Mouse (Mus musculus) liver, postnatal 0 days (tissue): ENCODE measurements around the gene Kcng4. TPM values are rescaled to one million over a fixed set of nuclear protein-coding genes. Genes with fewer than 3 reads are reported as not detected.
A peak's percentile ranks its signal among the peaks of the same experiment; 100 is the strongest.

ENCODE experiments used
- ATAC-seq: fragments of 200-750 bp; cut with Nextera tagmentation; 2 replicates; pipeline ENCODE4 v1.8.0; 2017; ENCODE audit warnings: mild to moderate bottlenecking, moderate library complexity
- DNase-seq: peaks from one replicate; pipeline ENCODE4 v3.0.0-alpha.2; 2016
- H3K27ac ChIP-seq: fragments of 300-500 bp; sonication (generic); 2 replicates; pipeline ENCODE4 v1.5.1; 2014; ENCODE audit warnings: antibody characterized with exemption, moderate library complexity, mild to moderate bottlenecking, low read depth
- H3K27me3 ChIP-seq: fragments of 300-500 bp; sonication (generic); 2 replicates; pipeline ENCODE4 v1.6.1; 2014; ENCODE audit warnings: low read length, control low read depth, mixed read lengths; ENCODE audit not compliant: insufficient read depth
- H3K36me3 ChIP-seq: fragments of 300-500 bp; sonication (generic); replicated peaks from 2 replicates; pipeline ENCODE4 v1.6.1; 2014; ENCODE audit warnings: mild to moderate bottlenecking, control low read depth, low read length, moderate library complexity, mixed read lengths; ENCODE audit not compliant: insufficient read depth
- H3K4me1 ChIP-seq: fragments of 300-500 bp; sonication (generic); 2 replicates; pipeline ENCODE4 v1.6.1; 2014; ENCODE audit warnings: antibody characterized with exemption, mild to moderate bottlenecking, control low read depth; ENCODE audit not compliant: insufficient read depth
- H3K4me2 ChIP-seq: fragments of 300-500 bp; sonication (generic); 2 replicates; pipeline ENCODE4 v1.6.1; 2014; ENCODE audit warnings: low read depth, mild to moderate bottlenecking, low read length, moderate library complexity, mixed read lengths
- H3K4me3 ChIP-seq: fragments of 300-500 bp; sonication (generic); 2 replicates; pipeline ENCODE4 v1.5.1; 2014; ENCODE audit warnings: low read depth, low read length
- H3K9ac ChIP-seq: fragments of 300-500 bp; sonication (generic); replicated peaks from 2 replicates; pipeline ENCODE4 v1.6.1; 2014; ENCODE audit warnings: mild to moderate bottlenecking, moderate library complexity
- H3K9me3 ChIP-seq: fragments of 300-500 bp; sonication (generic); 2 replicates; pipeline ENCODE4 v1.6.1; 2016; ENCODE audit warnings: mild to moderate bottlenecking, control low read depth, low read length, mixed read lengths
- CTCF ChIP-seq: sonication (generic); IDR thresholded peaks from 2 replicates; pipeline ENCODE4 v1.5.1; 2016; ENCODE audit warnings: antibody characterized with exemption, low read depth
- EP300 ChIP-seq: IDR thresholded peaks from 2 replicates; pipeline ENCODE4 v1.6.1; 2016; ENCODE audit warnings: antibody characterized with exemption, low read depth, mild to moderate bottlenecking
- WGBS: fragments of 180-500 bp; shearing (Covaris S2); extraction: QIAGEN DNeasy Blood & Tissue Kit; methylation state at CpG from one replicate; pipeline ENCODE4 v1.1.7; 2014; ENCODE audit not compliant: insufficient replicate concordance; 5-methylcytosine and 5-hydroxymethylcytosine counted together
- polyA plus RNA-seq: library from polyadenylated mRNA; unstranded; fragments of >200 nt; fragmentation: Nextera tagmentation; extraction: Ambion mirVana; gene quantifications from 2 replicates; pipeline ENCODE4 v1.2.1, GENCODE M21; 2015

Gene Kcng4
- polyA plus RNA-seq, 1 experiment from 2014 or later, result not detected

GRCm38 (mm10) chr8:119630841-119631240, 4.6 kb downstream of the Kcng4 start:
- no peak for DNase-seq
- TF ChIP-seq CTCF (no peak), EP300 (no peak)
- no peak overlapping the region for H3K4me3 ChIP-seq
- H3K9ac ChIP-seq, result no peak overlapping the region
- no peaks in the 10 kb centered on the region for H3K9me3 ChIP-seq
- no peaks in the 10 kb centered on the region for H3K36me3 ChIP-seq
- WGBS, result 44% methylated on average over 3 of the region's 3 CpGs
- ATAC-seq, result no peak
- H3K4me1 ChIP-seq, result 0 out of 2 replicates have a peak, but pooled peaks cover 2% of the 10 kb centered on the region
- peaks cover 21% of the 10 kb centered on the region; the same call in 1 of the 2 replicates for H3K27me3 ChIP-seq
- H3K27ac ChIP-seq, result no peak overlapping the region
- no peak overlapping the region for H3K4me2 ChIP-seq

- Histone ChIP-seq H3K9ac (no peak overlapping the region), H3K4me3 (no peak overlapping the region), H3K4me1 (0 out of 2 replicates have a peak, but pooled peaks cover 2% of the 10 kb centered on the region), H3K36me3 (no peaks in the 10 kb centered on the region), H3K4me2 (no peak overlapping the region), H3K9me3 (no peaks in the 10 kb centered on the region), H3K27me3 (peaks cover 8% of the 10 kb centered on the region; the same call in 1 of the 2 replicates), H3K27ac (no peak overlapping the region)
- 50% methylated on average over 10 of the region's 10 CpGs for WGBS
- DNase-seq, result no peak
- no peak for TF ChIP-seq EP300
- TF ChIP-seq CTCF, result no peak
- peak; percentile 41; the same call in 1 of the 2 replicates for ATAC-seq
Observed at GRCm38 (mm10) chr8:119627613-119628359, 7.7 kb downstream of the Kcng4 start.

- Histone ChIP-seq H3K27me3 (0 out of 2 replicates have a peak, but pooled peaks cover 2% of the 10 kb centered on the region), H3K4me2 (no peak overlapping the region), H3K9ac (no peak overlapping the region), H3K27ac (no peak overlapping the region), H3K4me1 (0 out of 2 replicates have a peak, but pooled peaks cover 2% of the 10 kb centered on the region), H3K9me3 (no peaks in the 10 kb centered on the region), H3K36me3 (no peaks in the 10 kb centered on the region), H3K4me3 (no peak overlapping the region)
- no peak for DNase-seq
- WGBS, result 63% methylated on average over 7 of the region's 7 CpGs
- TF ChIP-seq EP300 (no peak; the same call in 1 of the 2 replicates), CTCF (no peak)
- peak; percentile 36 for ATAC-seq
Observed at GRCm38 (mm10) chr8:119627199-119627598, 8.3 kb downstream of the Kcng4 start.

GRCm38 (mm10) chr8:119625788-119626187, 9.7 kb downstream of the Kcng4 start:
- no peak overlapping the region for H3K9ac ChIP-seq
- DNase-seq (no peak), ATAC-seq (no peak)
- H3K36me3 ChIP-seq, result no peaks in the 10 kb centered on the region
- 0 out of 2 replicates have a peak, but pooled peaks cover 2% of the 10 kb centered on the region for H3K4me1 ChIP-seq
- H3K4me3 ChIP-seq, result no peak overlapping the region
- H3K9me3 ChIP-seq, result no peaks in the 10 kb centered on the region
- no peaks in the 10 kb centered on the region for H3K27me3 ChIP-seq
- 77% methylated on average over 22 of the region's 22 CpGs for WGBS
- no peak overlapping the region for H3K4me2 ChIP-seq
- TF ChIP-seq CTCF (no peak), EP300 (no peak)
- H3K27ac ChIP-seq, result no peak overlapping the region

- TF ChIP-seq CTCF (no peak), EP300 (no peak)
- 0 out of 2 replicates have a peak, but pooled peaks cover 2% of the 10 kb centered on the region for H3K4me1 ChIP-seq
- no peak overlapping the region for H3K27ac ChIP-seq
- DNase-seq (no peak), ATAC-seq (no peak)
- 90% methylated on average over 7 of the region's 7 CpGs for WGBS
- no peaks in the 10 kb centered on the region for H3K36me3 ChIP-seq
- no peak overlapping the region for H3K9ac ChIP-seq
- H3K4me3 ChIP-seq, result no peak overlapping the region
- H3K27me3 ChIP-seq, result no peaks in the 10 kb centered on the region
- H3K9me3 ChIP-seq, result no peaks in the 10 kb centered on the region
- no peak overlapping the region for H3K4me2 ChIP-seq
Observed at GRCm38 (mm10) chr8:119624916-119625315, 10.6 kb downstream of the Kcng4 start.

- no peak overlapping the region for H3K27ac ChIP-seq
- no peaks in the 10 kb centered on the region for H3K27me3 ChIP-seq
- no peak for DNase-seq
- no peak overlapping the region for H3K4me3 ChIP-seq
- TF ChIP-seq EP300 (no peak), CTCF (no peak)
- no peak overlapping the region for H3K9ac ChIP-seq
- no peaks in the 10 kb centered on the region for H3K9me3 ChIP-seq
- no peak overlapping the region for H3K4me2 ChIP-seq
- H3K36me3 ChIP-seq, result no peaks in the 10 kb centered on the region
- ATAC-seq, result no peak
- 0 out of 2 replicates have a peak, but pooled peaks cover 2% of the 10 kb centered on the region for H3K4me1 ChIP-seq
- WGBS, result 73% methylated on average over 1 of the region's 1 CpGs
Observed at GRCm38 (mm10) chr8:119623744-119624143, 11.7 kb downstream of the Kcng4 start.
